14 mouse cellular contexts compared by ENCODE assay signal in the genomic region with DNA sequence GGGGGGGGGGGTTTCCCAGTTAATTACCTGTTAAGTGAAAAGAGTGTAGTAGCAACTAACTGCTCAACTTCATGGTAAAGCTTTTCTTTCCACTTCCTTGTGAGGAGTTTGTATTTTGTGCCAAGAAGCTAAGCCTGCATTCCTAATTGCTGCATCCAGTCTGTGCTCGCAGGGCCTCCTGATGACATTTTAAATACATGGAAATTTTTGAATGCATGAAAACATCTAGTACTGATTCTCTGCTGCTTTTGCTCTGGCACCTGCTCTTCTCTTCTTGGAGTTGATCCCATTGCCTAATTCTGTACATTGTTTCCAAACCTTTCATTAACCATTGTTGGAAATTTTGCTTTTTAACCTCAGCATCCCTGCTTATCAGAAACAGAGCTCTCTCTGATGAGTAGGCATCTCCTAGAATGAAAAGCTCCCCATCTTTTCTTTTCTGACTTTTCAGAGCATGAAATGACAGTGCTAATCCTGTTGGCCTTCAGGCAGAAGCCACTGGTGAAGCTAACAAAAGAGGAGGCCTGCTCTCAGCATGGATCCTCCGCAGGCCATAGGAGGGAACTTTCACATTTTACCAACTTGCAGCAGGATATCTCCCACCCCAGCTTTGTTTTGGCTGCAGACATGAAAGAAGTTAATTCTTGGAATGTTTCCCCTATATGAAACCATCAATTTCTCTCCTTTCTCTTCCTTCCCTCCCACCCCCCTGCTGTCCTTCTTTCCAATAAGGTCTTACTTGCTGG.
DNase-seq lines count a peak whose midpoint lies in the region; ATAC-seq and TF ChIP-seq lines count a peak whose summit lies in the region.
"Had no signal": no experiment of that assay in that cellular context is flagged by ENCODE, and none has a peak within 500 bp of the region (broad histone marks: within the 10 kb centered on the region; RNA-seq: fewer than 3 reads in every experiment).

No protein-coding gene starts in this region.

- intact Hi-C loops in left cerebral cortex, postnatal 4 days (cut with DNase I) = no loop called here
- intact Hi-C loops in left cerebral cortex, adult 2 months (cut with DNase I) = no loop called here

- peaks cover 10% of the 10 kb centered on the region for H3K4me1 ChIP-seq in hindbrain, embryonic 16.5 days (ENCODE audit: control insufficient read depth, insufficient read depth, low read depth, low read length)
- H3K4me1 ChIP-seq: limb, embryonic 15.5 days had no signal

- no peaks in the 10 kb centered on the region for H3K9me3 ChIP-seq in hindbrain, embryonic 16.5 days (ENCODE audit: control insufficient read depth, low read length)
- H3K9me3 ChIP-seq: limb, embryonic 15.5 days had no signal

- TF ChIP-seq CTCF in left cerebral cortex, adult 2 months (IDR thresholded peaks at IDR 0.05) = no peak

- no peak overlapping the region for H3K4me3 ChIP-seq in left cerebral cortex, adult 2 months
- no peak overlapping the region for H3K4me3 ChIP-seq in hindbrain, embryonic 16.5 days (ENCODE audit: low read length)
- H3K4me3 ChIP-seq: limb, embryonic 15.5 days had no signal

- 11% methylated on average over 2 of the region's 2 CpGs for WGBS in hindbrain, embryonic 16.5 days

- ATAC-seq in hindbrain, embryonic 16.5 days = 0 out of 2 replicates have a peak, but pooled peaks have one; percentile 24
- no peak for ATAC-seq in inflammation-experienced regulatory T-cells, adult 6 months
- ATAC-seq in erythroid progenitor cell, adult 5-6 weeks (replicated peaks; ENCODE audit: low FRiP score, poor library complexity, severe bottlenecking) = no peak

- no peaks in the 10 kb centered on the region for H3K36me3 ChIP-seq in hindbrain, embryonic 16.5 days (ENCODE audit: control insufficient read depth, insufficient read depth, low read length)
- H3K36me3 ChIP-seq: limb, embryonic 15.5 days had no signal

- no peak overlapping the region for H3K9ac ChIP-seq in hindbrain, embryonic 16.5 days (ENCODE audit: low read depth, low read length)
- H3K9ac ChIP-seq: limb, embryonic 15.5 days had no signal

- no peak overlapping the region; the same call in 1 of the 2 replicates for H3K27ac ChIP-seq in left cerebral cortex, adult 2 months
- peak overlapping the region; percentile 54 for H3K27ac ChIP-seq in hindbrain, embryonic 16.5 days (ENCODE audit: low read depth, low read length)
- H3K27ac ChIP-seq: limb, embryonic 15.5 days had no signal

- peak; percentile 23 for DNase-seq in left cerebral cortex, postnatal 4 days
- DNase-seq in left cerebral cortex, adult 2 months (ENCODE audit: extremely low spot score in 1 of 2, low spot score in 2 of 2) = no peak
- DNase-seq in cerebellum, adult 9-11 months = peak; percentile 38
- DNase-seq in retina, postnatal 1 day = peak; percentile 26
- DNase-seq: gastrocnemius, postnatal 25 days; heart, postnatal 10 days; kidney, adult 2 months; layer of hippocampus, postnatal 36 days; lung, postnatal 14 days; right cerebral cortex, postnatal 14 days had no signal

- no peak overlapping the region for H3K4me2 ChIP-seq in hindbrain, embryonic 16.5 days (ENCODE audit: low read length)
- H3K4me2 ChIP-seq: limb, embryonic 15.5 days had no signal

- no peaks in the 10 kb centered on the region for H3K27me3 ChIP-seq in hindbrain, embryonic 16.5 days (replicated peaks; ENCODE audit: control insufficient read depth, insufficient read depth, low read length)
- H3K27me3 ChIP-seq: limb, embryonic 15.5 days had no signal

Comparison
In these comparisons a context has a peak if more than half of its experiments do, and no peak if none do; other contexts are left out.
1. DNase-seq: peak in left cerebral cortex, postnatal 4 days (single experiment), cerebellum, adult 9-11 months (single experiment) and retina, postnatal 1 day (single experiment); none in left cerebral cortex, adult 2 months (0 of 2).